Mouse (Mus musculus) C2C12 (cell line): ENCODE results near the gene Sgk2. TPM values are rescaled to one million over a fixed set of nuclear protein-coding genes. Genes with fewer than 3 reads are reported as not detected.

Source experiments
- H3K27me3 ChIP-seq: one replicate; pipeline ENCODE4 v1.6.1; 2011; ENCODE audit not compliant: control insufficient read depth, insufficient read depth, insufficient read length
- H3K36me3 ChIP-seq: one replicate; pipeline ENCODE4 v1.6.1; 2011; ENCODE audit not compliant: control insufficient read depth, insufficient read depth
- H3K4me3 ChIP-seq: one replicate; pipeline ENCODE4 v1.5.1; 2011; ENCODE audit warnings: mild to moderate bottlenecking, control low read depth; ENCODE audit not compliant: poor library complexity, insufficient read depth, severe bottlenecking
- H3K79me2 ChIP-seq: one replicate; pipeline ENCODE4 v1.6.1; 2011; ENCODE audit not compliant: control insufficient read depth, insufficient read depth
- H3K79me3 ChIP-seq: one replicate; pipeline ENCODE4 v1.6.1; 2011; ENCODE audit warnings: low read depth, control low read depth
- H3ac ChIP-seq: one replicate; pipeline ENCODE3; 2011; ENCODE audit warnings: low read depth; ENCODE audit not compliant: control insufficient read depth, insufficient read length
- CEBPB ChIP-seq: IDR thresholded peaks from one replicate; pipeline ENCODE4 v1.6.1; 2011; ENCODE audit warnings: low read depth, mild to moderate bottlenecking, control low read depth, moderate library complexity
- CTCF ChIP-seq: IDR thresholded peaks from one replicate; pipeline ENCODE4 v1.5.1; 2011; ENCODE audit not compliant: control insufficient read depth, insufficient read depth, insufficient read length
- FOSL1 ChIP-seq: IDR thresholded peaks from one replicate; pipeline ENCODE4 v1.8.0; 2011; ENCODE audit warnings: mild to moderate bottlenecking, low read length; ENCODE audit not compliant: poor library complexity, insufficient read depth, severe bottlenecking
- MAX ChIP-seq: IDR thresholded peaks from one replicate; pipeline ENCODE4 v1.6.1; 2011; ENCODE audit warnings: mild to moderate bottlenecking, control low read depth
- MYOD1 ChIP-seq: IDR thresholded peaks from one replicate; pipeline ENCODE4 v1.6.1; 2011; ENCODE audit warnings: low read depth; ENCODE audit not compliant: control insufficient read depth, insufficient read length
- MYOG ChIP-seq: IDR thresholded peaks from one replicate; pipeline ENCODE4 v1.6.1; 2011; ENCODE audit not compliant: control insufficient read depth, insufficient read length; ENCODE audit errors: extremely low read depth
- USF1 ChIP-seq: IDR thresholded peaks from one replicate; pipeline ENCODE4 v1.6.1; 2011; ENCODE audit warnings: low read depth, mild to moderate bottlenecking, control low read depth, moderate library complexity
- polyA plus RNA-seq: library from polyadenylated mRNA; unstranded; fragments of >200 nt; fragmentation: generic; extraction: Trizol; gene quantifications from one replicate; pipeline ENCODE4 v1.2.1, GENCODE M21; 2012; ENCODE audit warnings: missing spikeins

Sgk2 gene
- polyA plus RNA-seq, 1 experiment: 0.07 TPM

DNA sequence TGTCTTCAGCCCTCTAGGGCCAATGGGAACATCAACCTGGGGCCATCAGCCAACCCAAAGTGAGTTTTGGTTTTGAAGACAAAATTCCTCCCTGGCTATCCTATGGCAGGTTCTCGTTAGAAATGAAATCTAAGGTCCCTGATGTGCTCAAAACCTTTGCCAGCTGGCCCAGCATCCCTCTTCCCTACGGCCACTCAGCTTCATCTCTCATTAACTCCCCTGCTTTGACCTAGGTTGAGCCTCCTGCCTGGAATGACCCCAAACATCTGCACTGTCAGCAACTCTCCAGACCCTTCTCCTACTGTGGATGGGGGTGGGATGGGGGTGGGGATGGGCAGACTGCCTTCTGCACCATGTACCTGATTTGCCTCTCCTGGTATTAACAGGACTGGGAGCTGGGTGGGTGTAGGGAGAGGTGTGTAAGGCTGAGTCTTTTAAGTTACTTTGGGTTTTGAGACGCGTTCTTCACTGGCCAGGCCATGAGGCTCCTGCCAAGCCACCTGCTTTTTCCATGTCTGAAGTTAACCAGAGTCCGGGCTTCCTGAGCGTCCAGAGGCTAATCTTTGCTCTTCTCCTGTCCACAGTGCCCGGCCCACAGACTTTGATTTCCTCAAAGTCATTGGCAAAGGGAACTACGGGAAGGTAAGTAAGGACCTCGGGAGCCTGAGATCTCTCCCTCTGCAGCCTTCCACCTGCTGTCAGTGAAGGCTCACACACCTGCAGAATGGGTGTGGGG is 6.9 kb downstream of the Sgk2 start:
- H3K79me3 ChIP-seq: no peaks in the 10 kb centered on the region
- H3K36me3 ChIP-seq: no peaks in the 10 kb centered on the region
- H3ac ChIP-seq: no peak overlapping the region
- TF ChIP-seq MAX (no peak), MYOD1 (no peak), USF1 (no peak), CTCF (no peak), CEBPB (no peak), FOSL1 (no peak), MYOG (no peak)
- H3K27me3 ChIP-seq: peaks cover 12% of the 10 kb centered on the region
- no peak overlapping the region for H3K4me3 ChIP-seq
- H3K79me2 ChIP-seq: no peaks in the 10 kb centered on the region

GRCm38 (mm10) chr2:162998528-162999230 is 11.5 kb downstream of the Sgk2 start:
- Histone ChIP-seq H3K27me3 (peaks cover 12% of the 10 kb centered on the region), H3K79me2 (no peaks in the 10 kb centered on the region), H3ac (no peak overlapping the region), H3K4me3 (no peak overlapping the region), H3K36me3 (no peaks in the 10 kb centered on the region), H3K79me3 (no peaks in the 10 kb centered on the region)
- TF ChIP-seq MAX: no peak
- TF ChIP-seq CTCF: peak; percentile 51
- no peak for TF ChIP-seq MYOG
- no peak for TF ChIP-seq MYOD1

- no peaks in the 10 kb centered on the region for H3K36me3 ChIP-seq
- no peaks in the 10 kb centered on the region for H3K79me2 ChIP-seq
- no peaks in the 10 kb centered on the region for H3K79me3 ChIP-seq
- H3K4me3 ChIP-seq: no peak overlapping the region
- no peak for TF ChIP-seq CEBPB
- no peak for TF ChIP-seq MYOD1
- peak; percentile 79 for TF ChIP-seq MAX
- peak; percentile 58 for TF ChIP-seq CTCF
- peak; percentile 2 for TF ChIP-seq USF1
- no peak for TF ChIP-seq FOSL1
- no peak overlapping the region for H3ac ChIP-seq
- H3K27me3 ChIP-seq: peaks cover 3% of the 10 kb centered on the region
These were observed 12.6 kb downstream of the Sgk2 start for GRCm38 (mm10) chr2:162999744-163000143.

- H3ac ChIP-seq: no peak overlapping the region
These were observed 13.9 kb downstream of the Sgk2 start for GRCm38 (mm10) chr2:163001071-163001470.

DNA sequence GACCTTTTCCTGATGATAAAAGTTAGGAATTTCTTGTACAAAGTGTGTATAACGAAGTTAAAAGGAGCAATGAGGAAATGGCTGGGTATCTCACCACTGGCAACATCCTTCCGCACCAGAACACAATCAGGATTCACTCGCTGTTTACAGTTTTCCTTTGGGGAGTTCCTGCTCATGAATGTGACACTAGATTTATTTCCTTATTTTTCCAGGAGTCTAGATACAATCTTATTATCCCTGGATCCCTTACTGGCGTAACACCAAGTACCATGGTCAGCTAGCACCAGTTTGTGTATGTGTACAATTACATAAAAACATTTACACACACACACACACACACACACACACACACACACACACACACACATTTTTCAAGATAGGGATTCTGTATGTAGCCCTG is 20.2 kb downstream of the Sgk2 start:
- H3K79me2 ChIP-seq: no peaks in the 10 kb centered on the region
- no peak overlapping the region for H3ac ChIP-seq
- TF ChIP-seq MYOG (no peak), CEBPB (no peak)
- H3K36me3 ChIP-seq: no peaks in the 10 kb centered on the region
- H3K79me3 ChIP-seq: no peaks in the 10 kb centered on the region
- no peak overlapping the region for H3K4me3 ChIP-seq
- H3K27me3 ChIP-seq: peaks cover 4% of the 10 kb centered on the region

More at GRCm38 (mm10) chr2:163001071-163001470, 13.9 kb downstream of the Sgk2 start:
- Histone ChIP-seq H3K79me2 (no peaks in the 10 kb centered on the region), H3K36me3 (no peaks in the 10 kb centered on the region), H3K27me3 (peaks cover 4% of the 10 kb centered on the region), H3K79me3 (no peaks in the 10 kb centered on the region), H3K4me3 (no peak overlapping the region)
- TF ChIP-seq FOSL1 (no peak), USF1 (no peak), MYOG (no peak), CEBPB (no peak), MYOD1 (no peak), CTCF (no peak), MAX (no peak)
